Mouse (Mus musculus) ES-Bruce4 (cell line): Measurements from ENCODE around the gene Gm48552. TPM values are rescaled to one million over a fixed set of nuclear protein-coding genes. Genes with fewer than 3 reads are reported as not detected.
A peak's percentile ranks its signal among the peaks of the same experiment; 100 is the strongest.

Experiments
- H3K27ac ChIP-seq: 2 replicates; pipeline ENCODE4 v1.5.1; 2012; ENCODE audit warnings: low read length, inconsistent platforms; ENCODE audit not compliant: insufficient read depth
- H3K27me3 ChIP-seq: 2 replicates; pipeline ENCODE4 v1.6.1; 2012; ENCODE audit warnings: mild to moderate bottlenecking, low read length, inconsistent platforms; ENCODE audit not compliant: control insufficient read depth, poor library complexity, insufficient read depth, severe bottlenecking
- H3K36me3 ChIP-seq: 2 replicates; pipeline ENCODE4 v1.6.1; 2012; ENCODE audit warnings: inconsistent platforms, mild to moderate bottlenecking, low read length, moderate library complexity; ENCODE audit not compliant: control insufficient read depth, poor library complexity, insufficient read depth, severe bottlenecking
- H3K4me1 ChIP-seq: one replicate; pipeline ENCODE4 v1.8.1; 2011; ENCODE audit warnings: low read length; ENCODE audit not compliant: control insufficient read depth, insufficient read depth
- H3K4me3 ChIP-seq: 2 replicates; pipeline ENCODE4 v1.5.1; 2011; ENCODE audit warnings: low read depth, mild to moderate bottlenecking, low read length
- H3K9ac ChIP-seq: 2 replicates; pipeline ENCODE4 v1.6.1; 2012; ENCODE audit warnings: low read depth, mild to moderate bottlenecking, inconsistent platforms; ENCODE audit not compliant: poor library complexity, severe bottlenecking
- H3K9me3 ChIP-seq: replicated peaks from 2 replicates; pipeline ENCODE4 v1.6.1; 2012; ENCODE audit warnings: mild to moderate bottlenecking, low read length, inconsistent platforms; ENCODE audit not compliant: control insufficient read depth, poor library complexity, insufficient read depth, severe bottlenecking
- CTCF ChIP-seq: IDR thresholded peaks from one replicate; pipeline ENCODE4 v1.8.1; 2011; ENCODE audit warnings: low read depth, low read length
- EP300 ChIP-seq: IDR thresholded peaks from 2 replicates; pipeline ENCODE4 v1.6.1; 2011; ENCODE audit warnings: low read depth, low read length; ENCODE audit not compliant: insufficient read depth
- POLR2A ChIP-seq: IDR thresholded peaks from one replicate; pipeline ENCODE4 v1.8.1; 2011; ENCODE audit warnings: low read length; ENCODE audit not compliant: insufficient read depth
- polyA plus RNA-seq: library from polyadenylated mRNA; stranded (reverse); fragments of >200 nt; gene quantifications from 2 replicates; pipeline ENCODE4 v1.2.4, GENCODE M21; 2011; ENCODE audit warnings: low read depth; ENCODE audit not compliant: missing spikeins, insufficient read depth, insufficient read length

The Gm48552 gene
- polyA plus RNA-seq, 1 experiment, result not detected

DNA sequence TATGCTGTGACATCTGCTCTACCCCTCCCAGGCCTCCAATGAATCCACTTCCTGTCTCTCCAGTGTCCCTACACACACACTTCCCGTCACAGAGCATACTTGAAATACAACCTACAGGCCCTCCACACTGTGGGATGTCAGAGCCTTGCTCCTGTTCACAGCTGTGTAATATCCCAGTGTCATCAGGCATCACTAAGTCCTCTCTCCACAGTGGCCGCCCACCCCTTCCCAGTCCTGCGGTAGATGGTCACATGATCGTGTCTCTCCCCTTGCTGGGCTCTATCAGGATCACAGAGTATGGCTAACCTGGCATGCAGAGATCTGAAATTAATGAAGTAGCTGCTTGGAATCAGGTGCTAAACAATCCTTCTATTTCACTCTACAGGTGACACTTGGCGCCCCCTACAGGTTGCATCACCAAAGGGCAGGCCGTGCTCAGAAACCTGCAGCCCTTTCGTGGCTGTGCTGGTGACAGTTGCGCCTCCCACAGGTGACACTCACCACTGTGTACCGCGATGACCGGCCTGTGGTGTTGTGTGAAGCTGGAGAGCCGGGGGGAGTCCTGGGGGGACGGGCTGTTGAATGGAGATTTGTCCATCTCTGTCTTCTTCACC is 16.9 kb downstream of the Gm48552 start:
- Histone ChIP-seq H3K4me1 (peaks cover 14% of the 10 kb centered on the region), H3K27ac (no peak overlapping the region), H3K4me3 (no peak overlapping the region), H3K9ac (no peak overlapping the region), H3K9me3 (no peaks in the 10 kb centered on the region), H3K36me3 (no peaks in the 10 kb centered on the region), H3K27me3 (no peaks in the 10 kb centered on the region)
- TF ChIP-seq EP300 (no peak), CTCF (no peak), POLR2A (no peak)

- Histone ChIP-seq H3K27ac (no peak overlapping the region), H3K9ac (no peak overlapping the region), H3K9me3 (no peaks in the 10 kb centered on the region), H3K4me3 (no peak overlapping the region), H3K4me1 (peaks cover 22% of the 10 kb centered on the region), H3K27me3 (no peaks in the 10 kb centered on the region), H3K36me3 (no peaks in the 10 kb centered on the region)
- TF ChIP-seq CTCF (no peak), EP300 (no peak), POLR2A (no peak)
Observed at GRCm38 (mm10) chr10:81406504-81407440, 18.0 kb downstream of the Gm48552 start.

DNA sequence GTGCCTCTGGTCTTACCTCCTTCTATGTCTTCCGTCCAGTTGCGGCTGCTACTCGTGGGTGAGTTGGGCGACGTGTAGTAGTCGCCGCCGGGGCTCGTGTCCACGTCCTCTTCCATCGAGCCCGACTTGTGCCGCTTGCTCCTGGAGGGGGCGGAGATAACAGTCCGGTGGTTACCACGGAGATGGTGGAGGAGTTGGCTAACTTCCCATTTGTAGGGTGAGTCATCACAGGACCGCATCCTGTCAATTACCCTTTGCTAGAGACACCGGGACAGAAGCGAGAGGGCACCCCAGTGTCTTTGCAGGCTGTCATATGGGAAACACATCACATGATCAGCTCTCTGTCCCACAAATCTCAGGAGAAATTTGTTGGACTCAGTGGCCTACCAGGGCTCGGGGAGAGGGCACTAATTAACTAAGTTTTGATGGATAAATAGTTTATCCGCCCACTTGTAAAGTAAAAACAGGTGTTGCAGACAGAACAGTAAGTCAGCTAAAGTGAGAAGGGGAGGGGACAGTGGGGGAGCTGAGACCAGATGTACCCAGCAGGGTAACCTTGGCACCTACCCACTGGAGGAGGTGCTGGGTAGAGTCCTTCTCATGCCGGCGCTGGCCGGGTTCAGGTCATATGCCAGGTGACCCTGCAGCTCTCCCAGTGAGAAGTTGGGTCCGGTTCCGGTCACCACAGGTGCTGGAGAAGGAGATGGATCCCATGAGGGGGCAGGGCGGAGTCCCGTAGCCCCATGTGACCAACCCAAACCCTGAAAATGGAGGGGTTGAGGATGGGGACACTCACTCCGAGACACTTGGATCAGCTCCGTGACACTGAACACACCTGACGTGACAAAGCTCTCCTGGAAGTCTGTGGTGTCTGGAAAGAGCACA is 19.0 kb downstream of the Gm48552 start:
- Histone ChIP-seq H3K4me1 (peaks cover 24% of the 10 kb centered on the region), H3K9ac (no peak overlapping the region), H3K27me3 (no peaks in the 10 kb centered on the region)

DNA sequence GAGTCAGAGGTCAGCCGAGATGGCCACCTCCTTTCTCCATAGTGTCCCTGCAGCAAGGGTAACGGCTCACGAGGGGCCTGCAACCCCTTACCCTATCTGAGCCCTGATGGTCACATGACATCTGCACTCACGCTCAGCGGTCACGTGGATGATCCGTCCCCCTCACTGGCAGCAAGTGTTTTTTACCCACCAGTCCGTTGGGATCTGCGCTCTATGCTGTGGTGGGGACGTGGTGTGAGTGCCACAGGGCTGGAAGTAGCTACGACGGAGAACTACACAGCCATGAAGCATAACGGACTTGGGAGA is 19.6 kb downstream of the Gm48552 start:
- TF ChIP-seq CTCF, result no peak
- TF ChIP-seq EP300, result no peak
- no peak for TF ChIP-seq POLR2A
- 0 out of 2 replicates have a peak overlapping the region, but pooled peaks have one; percentile 18 for H3K4me3 ChIP-seq
- H3K27ac ChIP-seq, result no peak overlapping the region
- no peaks in the 10 kb centered on the region for H3K36me3 ChIP-seq
- H3K9me3 ChIP-seq, result no peaks in the 10 kb centered on the region
- no peaks in the 10 kb centered on the region for H3K27me3 ChIP-seq
- H3K4me1 ChIP-seq, result peaks cover 25% of the 10 kb centered on the region
- no peak overlapping the region for H3K9ac ChIP-seq

More for the DNA sequence above, 19.0 kb downstream of the Gm48552 start:
- Histone ChIP-seq H3K27ac (no peak overlapping the region), H3K36me3 (no peaks in the 10 kb centered on the region), H3K9me3 (no peaks in the 10 kb centered on the region), H3K4me3 (peak overlapping the region; percentile 36)
- TF ChIP-seq CTCF, result no peak
- TF ChIP-seq POLR2A, result no peak
- TF ChIP-seq EP300, result no peak

- TF ChIP-seq POLR2A (no peak), EP300 (no peak), CTCF (no peak)
- Histone ChIP-seq H3K27ac (0 out of 2 replicates have a peak overlapping the region, but pooled peaks have one; percentile 21), H3K36me3 (no peaks in the 10 kb centered on the region), H3K4me3 (0 out of 2 replicates have a peak overlapping the region, but pooled peaks have one; percentile 18), H3K4me1 (peaks cover 28% of the 10 kb centered on the region), H3K9ac (no peak overlapping the region), H3K9me3 (no peaks in the 10 kb centered on the region), H3K27me3 (no peaks in the 10 kb centered on the region)
Observed at GRCm38 (mm10) chr10:81408871-81409291, 20.1 kb downstream of the Gm48552 start.
